Mouse (Mus musculus) cerebral cortex, adult 2 months (tissue): ENCODE measurements around the gene Cox17.

Experiments
- WGBS: fragments of 180-500 bp; shearing (Covaris S2); methylation state at CpG from one replicate; pipeline ENCODE4 v1.1.7; 2018; 5-methylcytosine and 5-hydroxymethylcytosine counted together

Gene Cox17

DNA sequence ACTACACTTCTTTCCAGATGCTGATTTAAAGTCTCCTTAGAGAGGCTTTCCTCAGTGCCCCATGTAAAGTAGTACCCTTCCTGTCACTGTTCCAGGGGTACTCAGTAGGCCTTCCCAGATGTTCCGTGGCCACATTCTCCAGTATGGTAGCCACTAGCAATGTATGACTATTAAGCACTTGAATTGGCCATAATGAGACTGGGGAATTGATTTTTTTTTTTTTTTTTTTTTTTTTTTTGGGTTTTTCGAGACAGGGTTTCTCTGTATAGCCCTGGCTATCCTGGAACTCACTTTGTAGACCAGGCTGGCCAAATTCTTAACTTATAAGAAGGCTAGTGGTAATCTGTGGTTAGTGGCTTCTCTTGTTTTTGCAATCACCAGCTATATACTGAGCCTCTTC is 3.1 kb downstream of the Cox17 start:
- 98% methylated on average over 2 of the region's 2 CpGs for WGBS

GRCm38 (mm10) chr16:38350361-38350855 is 3.6 kb downstream of the Cox17 start:
- 92% methylated on average over 7 of the region's 7 CpGs for WGBS

DNA sequence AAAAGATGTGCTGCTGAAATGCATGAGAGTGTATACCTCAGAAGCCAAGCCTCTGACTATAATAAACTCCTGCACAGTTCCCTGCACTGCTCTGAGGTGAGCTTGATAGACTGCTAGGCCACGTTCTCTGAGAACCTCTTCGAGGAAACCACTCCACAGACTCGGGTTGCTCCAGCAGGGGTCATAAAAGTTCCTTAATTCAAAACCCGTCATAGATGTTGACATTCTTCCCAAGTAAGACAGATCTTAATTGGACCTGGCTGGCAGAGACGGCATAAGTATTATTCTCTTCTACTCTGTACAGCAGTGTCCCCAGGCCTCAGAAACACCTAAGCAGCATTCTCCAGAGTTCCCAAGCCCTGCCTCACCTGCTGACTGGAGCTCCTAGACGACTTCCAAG is 4.1 kb downstream of the Cox17 start:
- 73% methylated on average over 6 of the region's 6 CpGs for WGBS

GRCm38 (mm10) chr16:38352031-38352430 is 5.2 kb downstream of the Cox17 start:
- WGBS = 53% methylated on average over 7 of the region's 7 CpGs

DNA sequence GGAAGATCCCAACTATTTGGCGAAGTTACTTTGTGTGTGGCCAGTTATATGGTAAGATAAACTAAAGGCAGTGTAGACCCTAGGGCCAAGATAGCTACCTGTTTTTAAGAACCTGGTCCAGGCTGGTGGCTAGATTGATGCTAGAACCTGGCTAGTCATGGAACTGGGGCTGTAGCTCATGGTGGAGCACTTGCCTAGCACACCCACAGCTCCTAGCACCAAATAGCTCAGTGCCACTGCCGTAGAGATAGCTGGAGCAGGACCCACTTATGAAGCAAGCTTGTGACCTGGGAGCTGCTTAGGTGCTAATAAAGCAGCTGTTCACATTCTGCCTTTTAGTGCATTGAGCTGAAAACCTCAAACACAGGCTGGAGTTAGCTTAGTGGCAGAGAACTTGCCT is 6.9 kb downstream of the Cox17 start:
- WGBS = 97% methylated on average over 2 of the region's 2 CpGs

DNA sequence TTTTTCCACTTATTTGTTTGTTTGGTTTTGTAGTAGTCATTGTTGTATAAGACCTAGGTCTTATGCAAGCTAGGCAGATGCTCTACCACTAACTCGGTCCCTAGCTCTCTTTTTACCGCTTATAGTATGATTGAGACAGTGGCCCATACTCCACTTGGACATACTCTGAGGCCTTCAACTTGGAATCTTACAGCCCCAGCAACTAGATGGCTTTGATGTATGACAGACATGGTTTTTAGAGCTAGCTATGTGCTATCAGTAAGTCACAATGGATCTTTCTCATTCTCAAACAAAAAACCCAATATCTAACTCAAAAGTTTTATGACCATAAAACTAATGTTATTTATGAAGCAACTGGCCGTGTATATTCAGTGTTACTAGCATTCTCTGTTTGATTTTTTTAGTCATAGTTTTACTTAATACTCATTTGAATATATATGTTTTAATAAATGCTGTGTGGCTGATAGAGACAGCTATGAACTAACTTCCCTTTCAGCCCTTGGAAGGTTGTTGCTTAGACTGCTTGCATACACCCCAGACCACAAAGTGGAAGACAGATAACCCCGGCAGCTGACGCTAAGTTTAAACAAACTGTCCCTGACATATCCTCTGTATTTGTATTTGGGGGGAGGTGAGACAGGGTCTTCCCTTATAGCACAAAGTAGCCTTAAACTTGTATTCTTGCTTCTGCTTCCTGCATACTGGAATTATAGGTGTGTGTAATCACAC is 7.6 kb downstream of the Cox17 start:
- 88% methylated on average over 5 of the region's 5 CpGs for whole genome bisulfite sequencing

DNA sequence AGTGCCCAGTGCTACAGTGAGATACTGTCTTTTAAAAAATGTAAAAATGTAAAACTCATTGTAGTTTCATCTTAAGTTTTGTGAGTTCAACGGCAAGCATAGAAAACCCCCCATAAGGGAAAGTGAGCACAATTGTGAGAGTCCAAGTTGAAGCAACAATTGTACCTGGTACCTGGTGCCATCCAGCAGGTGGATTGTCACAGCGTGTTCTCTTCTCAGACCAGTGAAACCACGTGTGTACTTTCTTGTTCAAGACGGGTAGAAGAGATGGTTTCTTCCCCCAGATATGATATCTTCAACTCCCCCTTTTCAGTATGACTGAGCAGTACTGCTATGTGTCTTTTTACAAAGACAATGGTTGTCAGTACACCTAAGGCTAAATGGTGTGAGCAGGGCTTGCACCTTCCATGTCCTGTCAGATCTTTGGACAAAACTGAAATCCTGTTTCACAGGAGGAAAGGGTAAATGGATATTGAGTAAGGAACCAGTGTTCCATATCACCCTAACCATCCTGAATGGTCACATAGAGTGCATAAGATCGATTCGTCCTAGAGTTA is 11.5 kb downstream of the Cox17 start:
- 93% methylated on average over 6 of the region's 6 CpGs for WGBS

DNA sequence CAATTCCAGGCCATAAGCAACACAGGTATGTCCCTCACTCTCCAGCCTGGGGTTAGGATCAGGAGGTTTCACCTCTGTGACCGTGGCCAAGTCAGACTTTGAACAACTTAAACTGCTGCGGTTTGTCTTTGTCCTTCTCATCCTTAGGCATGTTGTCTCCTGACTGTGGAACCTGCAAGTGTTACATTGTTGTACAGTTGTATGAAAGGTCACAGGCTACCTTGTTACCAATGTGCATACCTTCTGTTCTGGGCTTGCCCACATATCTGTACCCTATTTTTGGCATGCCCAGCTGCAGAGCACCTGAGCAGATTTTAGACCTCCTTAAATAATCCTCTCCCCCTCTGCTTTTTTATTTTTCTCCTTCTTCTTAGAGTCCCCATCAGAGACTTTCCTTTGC is 12.4 kb downstream of the Cox17 start:
- WGBS = 95% methylated on average over 2 of the region's 2 CpGs

- WGBS = 75% methylated on average over 3 of the region's 3 CpGs
Measured at GRCm38 (mm10) chr16:38359857-38360256, 13.1 kb downstream of the Cox17 start.

- WGBS = 35% methylated on average over 2 of the region's 2 CpGs
Measured at GRCm38 (mm10) chr16:38360317-38360716, 13.5 kb downstream of the Cox17 start.

GRCm38 (mm10) chr16:38361933-38362332 is 15.1 kb downstream of the Cox17 start, which contains the start of gene Popdc2:
Gene Popdc2, plus strand, starts transcription at chr16:38362209.
- 74% methylated on average over 10 of the region's 10 CpGs for WGBS

- WGBS = 85% methylated on average over 20 of the region's 20 CpGs
Measured at GRCm38 (mm10) chr16:38362493-38363255, 15.9 kb downstream of the Cox17 start.

GRCm38 (mm10) chr16:38363256-38363595 is 16.4 kb downstream of the Cox17 start:
- WGBS = 78% methylated on average over 3 of the region's 3 CpGs

- WGBS = 89% methylated on average over 7 of the region's 7 CpGs
Measured at GRCm38 (mm10) chr16:38363657-38364056, 16.9 kb downstream of the Cox17 start.

DNA sequence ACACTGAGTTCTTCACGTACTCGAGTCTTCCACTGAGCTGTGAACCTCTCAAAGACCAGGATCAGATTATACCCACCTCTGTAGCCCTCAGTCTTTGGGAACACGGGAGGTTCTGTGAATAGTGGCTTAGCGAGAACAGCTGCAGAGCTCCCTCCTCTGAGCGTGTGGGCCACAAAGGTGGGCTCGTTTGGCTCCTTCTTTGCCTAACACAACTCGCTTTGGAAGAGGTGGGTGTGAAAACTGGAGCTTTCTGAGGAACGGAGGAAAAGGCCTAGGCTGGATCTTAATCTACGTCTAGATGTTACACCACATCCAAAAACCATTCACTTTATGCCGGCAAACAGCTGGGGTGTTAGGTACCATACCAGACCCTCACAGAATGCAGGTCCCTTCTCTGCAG is 18.6 kb downstream of the Cox17 start:
- WGBS = 57% methylated on average over 10 of the region's 10 CpGs

DNA sequence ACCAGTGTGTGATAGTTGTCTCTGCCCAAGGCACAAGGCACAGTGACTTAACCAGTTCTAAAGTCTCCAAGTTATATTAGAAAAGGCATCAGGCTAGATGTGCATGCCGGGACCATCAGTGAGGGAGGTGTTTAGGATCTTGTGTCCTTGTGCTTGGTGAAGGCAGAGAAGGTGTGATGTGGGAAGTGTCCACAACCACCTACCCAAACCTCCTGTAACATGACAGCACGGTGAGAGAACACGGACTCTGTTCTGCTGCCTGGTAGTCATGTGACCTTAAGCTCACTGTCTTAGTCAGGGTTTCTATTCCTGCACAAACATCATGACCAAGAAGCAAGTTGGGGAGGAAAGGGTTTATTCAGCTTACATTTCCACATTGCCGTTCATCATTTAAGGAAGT is 19.4 kb downstream of the Cox17 start:
- WGBS = 54% methylated on average over 4 of the region's 4 CpGs

GRCm38 (mm10) chr16:38368336-38368735 is 21.5 kb downstream of the Cox17 start:
- 25% methylated on average over 10 of the region's 10 CpGs for WGBS

DNA sequence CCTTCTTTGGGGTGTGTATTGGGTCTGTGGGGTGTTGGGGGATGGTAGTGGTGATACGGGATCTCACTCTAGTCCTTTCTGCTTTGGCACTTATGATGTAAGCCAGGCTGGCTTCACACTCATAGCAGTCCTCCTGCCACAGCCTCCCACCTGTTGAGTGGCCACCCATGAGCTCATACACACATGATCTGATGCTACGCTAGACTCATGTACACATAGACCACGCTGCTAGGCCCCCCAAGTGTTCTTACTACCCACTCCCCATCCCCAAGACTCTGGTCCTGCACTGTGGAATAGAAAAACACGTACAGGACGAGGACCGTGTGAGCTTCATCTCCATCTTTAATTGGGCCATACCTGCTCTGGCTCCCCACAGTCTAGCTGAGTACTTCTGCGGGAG is 22.2 kb downstream of the Cox17 start:
- WGBS = 86% methylated on average over 7 of the region's 7 CpGs

DNA sequence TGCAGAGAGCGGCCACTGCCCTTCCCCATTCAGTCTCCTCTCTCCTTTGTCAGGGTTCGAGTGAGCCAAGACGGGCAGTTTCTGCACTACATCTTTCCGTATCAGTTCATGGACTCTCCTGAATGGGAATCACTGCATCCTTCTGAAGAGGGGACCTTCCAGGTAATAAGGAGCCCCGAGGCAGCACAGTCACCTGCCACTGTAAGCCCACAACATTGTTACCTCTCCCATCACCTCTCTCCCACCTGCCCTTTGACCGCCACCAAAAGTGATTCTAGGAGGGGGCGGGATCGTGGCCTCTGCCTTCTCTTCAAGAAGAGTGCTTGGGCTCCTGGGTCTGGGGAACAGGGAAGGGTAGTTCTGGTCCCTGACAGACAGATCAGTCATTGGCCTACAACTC is 22.6 kb downstream of the Cox17 start:
- WGBS = 93% methylated on average over 8 of the region's 8 CpGs

DNA sequence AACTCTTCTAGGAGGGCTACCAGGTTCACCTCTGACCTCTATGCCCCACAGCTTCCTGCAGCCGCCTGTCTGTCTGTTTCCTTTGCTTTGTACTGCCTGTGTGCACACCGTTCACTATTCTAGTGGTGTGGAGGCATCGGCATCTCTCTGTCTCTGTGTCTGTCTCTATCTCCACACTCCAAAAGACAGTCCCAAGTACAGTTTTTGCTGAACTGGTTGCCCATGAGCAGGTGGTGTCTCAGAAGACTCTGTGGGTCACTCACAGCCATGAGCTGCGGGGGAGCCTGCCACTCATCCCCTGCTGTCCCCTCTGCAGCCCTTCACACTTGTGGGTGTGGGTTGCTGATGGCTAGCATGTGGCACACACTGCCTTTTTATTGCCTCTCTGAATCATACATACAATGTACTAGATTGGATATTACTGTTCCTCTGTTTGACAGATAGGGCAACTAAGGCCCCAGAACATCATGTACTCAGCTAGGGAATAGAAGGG is 23.2 kb downstream of the Cox17 start:
- WGBS = 85% methylated on average over 4 of the region's 4 CpGs

DNA sequence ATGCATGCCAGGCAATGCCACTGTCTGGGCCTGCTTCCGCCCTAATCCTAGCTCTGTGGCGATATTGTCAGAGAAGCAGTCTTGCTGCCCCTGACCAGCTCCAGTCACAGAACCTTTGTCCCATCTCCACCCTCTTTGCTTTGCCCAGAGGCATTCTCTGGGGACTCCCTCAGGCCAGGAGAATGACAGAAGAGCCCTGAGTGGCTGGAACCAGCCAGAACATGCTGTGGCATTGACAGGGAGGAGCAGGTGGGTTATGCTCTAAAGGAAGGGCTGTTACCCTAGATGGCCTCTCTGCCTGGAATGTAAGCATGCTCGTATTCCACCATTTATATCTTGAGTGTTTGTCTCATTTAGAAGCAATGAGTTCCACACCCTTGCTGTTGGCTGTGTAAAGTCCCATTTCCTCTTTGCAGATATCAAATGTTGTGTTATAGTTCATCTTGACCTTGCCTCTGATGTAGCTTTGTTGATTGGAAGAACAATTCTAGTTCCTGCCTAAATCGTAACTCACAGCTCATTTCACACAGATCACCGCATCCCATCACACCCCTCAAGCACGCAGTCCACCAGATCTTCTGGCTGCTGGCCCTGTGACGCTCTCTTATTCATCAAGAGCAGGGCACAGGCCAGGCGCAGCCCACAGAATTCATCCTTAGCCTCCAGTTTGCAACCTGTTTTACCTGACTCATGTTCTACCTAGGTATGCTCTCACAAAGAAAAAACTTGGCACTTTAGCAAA is 24.0 kb downstream of the Cox17 start:
- 90% methylated on average over 8 of the region's 8 CpGs for WGBS

DNA sequence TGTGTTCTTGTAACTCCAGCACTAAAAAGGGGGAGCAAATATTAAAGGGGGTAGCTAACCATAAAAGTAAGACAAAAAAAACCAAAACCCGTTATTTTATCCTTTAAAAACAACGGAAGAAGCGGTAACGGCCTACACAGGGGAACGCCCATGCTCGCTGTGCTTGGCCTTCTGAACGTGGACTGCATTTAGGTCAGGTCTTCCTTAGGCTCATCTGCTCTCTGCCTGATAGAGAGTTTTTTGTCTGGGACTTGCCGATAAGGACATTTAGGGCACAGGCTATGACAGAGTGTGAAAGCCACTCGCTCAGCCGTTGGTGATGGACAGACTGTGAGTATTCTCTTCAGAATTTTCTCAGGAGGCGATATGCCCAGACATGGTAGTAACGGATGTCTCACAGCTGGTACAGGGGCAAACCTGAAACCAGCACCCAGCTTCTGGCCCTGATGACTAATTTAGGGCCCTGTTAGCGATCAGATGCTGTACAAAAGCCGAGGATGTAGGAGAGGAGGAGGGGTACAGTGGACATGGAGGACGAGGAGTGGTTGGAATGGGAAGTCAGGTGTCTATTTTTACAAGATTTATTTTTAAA is 25.0 kb downstream of the Cox17 start:
- 94% methylated on average over 15 of the region's 15 CpGs for WGBS
